Mouse (Mus musculus) hindbrain, embryonic 16.5 days (tissue): Measurements from ENCODE around the gene Zfp382. TPM values are rescaled to one million over a fixed set of nuclear protein-coding genes. Genes with fewer than 3 reads are reported as not detected.
A peak's percentile ranks its signal among the peaks of the same experiment; 100 is the strongest.

ENCODE experiments used
- ATAC-seq: fragments of 200-750 bp; cut with Nextera tagmentation; 2 replicates; pipeline ENCODE4 v1.8.0; 2017; ENCODE audit warnings: moderate TSS enrichment, moderate library complexity
- H3K27ac ChIP-seq: fragments of 300-500 bp; sonication (generic); 2 replicates; pipeline ENCODE4 v1.5.1; 2014; ENCODE audit warnings: low read depth, mild to moderate bottlenecking, control low read depth, low read length, moderate library complexity
- H3K27me3 ChIP-seq: fragments of 300-500 bp; sonication (generic); replicated peaks from 2 replicates; pipeline ENCODE4 v1.6.1; 2014; ENCODE audit warnings: low read length; ENCODE audit not compliant: control insufficient read depth, insufficient read depth
- H3K36me3 ChIP-seq: fragments of 300-500 bp; sonication (generic); 2 replicates; pipeline ENCODE4 v1.6.1; 2014; ENCODE audit warnings: mild to moderate bottlenecking, low read length, moderate library complexity, mixed read lengths; ENCODE audit not compliant: control insufficient read depth, insufficient read depth
- H3K4me1 ChIP-seq: fragments of 300-500 bp; sonication (generic); 2 replicates; pipeline ENCODE4 v1.6.1; 2014; ENCODE audit warnings: low read depth, low read length; ENCODE audit not compliant: control insufficient read depth, insufficient read depth
- H3K4me2 ChIP-seq: fragments of 300-500 bp; sonication (generic); 2 replicates; pipeline ENCODE4 v1.6.1; 2014; ENCODE audit warnings: mild to moderate bottlenecking, low read length, control low read depth, moderate library complexity
- H3K4me3 ChIP-seq: fragments of 300-500 bp; sonication (generic); 2 replicates; pipeline ENCODE4 v1.5.1; 2014; ENCODE audit warnings: mild to moderate bottlenecking, low read length, control low read depth, moderate library complexity
- H3K9ac ChIP-seq: fragments of 300-500 bp; sonication (generic); 2 replicates; pipeline ENCODE4 v1.6.1; 2014; ENCODE audit warnings: low read depth, mild to moderate bottlenecking, control low read depth, low read length, moderate library complexity
- H3K9me3 ChIP-seq: fragments of 300-500 bp; sonication (generic); 2 replicates; pipeline ENCODE4 v1.6.1; 2014; ENCODE audit warnings: mild to moderate bottlenecking, low read length, moderate library complexity; ENCODE audit not compliant: control insufficient read depth
- WGBS: fragments of 180-500 bp; shearing (Covaris S2); extraction: QIAGEN DNeasy Blood & Tissue Kit; methylation state at CpG from one replicate; pipeline ENCODE4 v1.1.7; 2014; 5-methylcytosine and 5-hydroxymethylcytosine counted together
- polyA plus RNA-seq: library from polyadenylated mRNA; unstranded; fragments of >200 nt; fragmentation: Nextera tagmentation; extraction: Ambion mirVana; gene quantifications from 2 replicates; pipeline ENCODE4 v1.2.1, GENCODE M21; 2015

The Zfp382 gene
- 23.7 and 26.9 TPM in 2 replicates for polyA plus RNA-seq

- Histone ChIP-seq H3K4me2 (peak within 1 kb of the TSS; percentile 89), H3K36me3 (peaks cover 2% of the 10 kb centered on the region; the same call in 1 of the 2 replicates), H3K27ac (peak within 1 kb of the TSS; percentile 87), H3K27me3 (no peaks in the 10 kb centered on the region), H3K4me3 (peak within 1 kb of the TSS; percentile 66), H3K9me3 (no peaks in the 10 kb centered on the region), H3K9ac (peak within 1 kb of the TSS; percentile 84), H3K4me1 (peaks cover 8% of the 10 kb centered on the region)
- ATAC-seq, result peak; percentile 98
- under 1% methylated on average over 61 of the region's 61 CpGs for WGBS
Observed at GRCm38 (mm10) chr7:30121308-30122187, at the start of gene Zfp382. Gene Zfp382, plus strand, starts transcription at chr7:30121942.

GRCm38 (mm10) chr7:30072146-30073028 is 49.4 kb upstream of the Zfp382 start, which contains the start of gene Zfp82:
Gene Zfp82, minus strand, starts transcription at chr7:30072900.
- H3K4me3 ChIP-seq, result peak within 1 kb of the TSS; percentile 93
- peaks cover 3% of the 10 kb centered on the region; the same call in 1 of the 2 replicates for H3K4me1 ChIP-seq
- under 1% methylated on average over 50 of the region's 50 CpGs for WGBS
- H3K9me3 ChIP-seq, result no peaks in the 10 kb centered on the region
- peak; percentile 94 for ATAC-seq
- no peaks in the 10 kb centered on the region for H3K27me3 ChIP-seq
- peak within 1 kb of the TSS; percentile 87 for H3K27ac ChIP-seq
- H3K36me3 ChIP-seq, result peaks cover 2% of the 10 kb centered on the region; the same call in 1 of the 2 replicates
- peak within 1 kb of the TSS; percentile 96 for H3K9ac ChIP-seq
- peak within 1 kb of the TSS; percentile 76 for H3K4me2 ChIP-seq

- 93% methylated on average over 9 of the region's 9 CpGs for WGBS
- Histone ChIP-seq H3K4me2 (no peak overlapping the region), H3K9me3 (no peaks in the 10 kb centered on the region), H3K9ac (no peak overlapping the region), H3K36me3 (peaks cover 23% of the 10 kb centered on the region), H3K27me3 (no peaks in the 10 kb centered on the region), H3K4me1 (peaks cover 21% of the 10 kb centered on the region), H3K4me3 (no peak overlapping the region), H3K27ac (no peak overlapping the region)
- no peak for ATAC-seq
Observed at GRCm38 (mm10) chr7:30086524-30086923, 35.2 kb upstream of the Zfp382 start.

DNA sequence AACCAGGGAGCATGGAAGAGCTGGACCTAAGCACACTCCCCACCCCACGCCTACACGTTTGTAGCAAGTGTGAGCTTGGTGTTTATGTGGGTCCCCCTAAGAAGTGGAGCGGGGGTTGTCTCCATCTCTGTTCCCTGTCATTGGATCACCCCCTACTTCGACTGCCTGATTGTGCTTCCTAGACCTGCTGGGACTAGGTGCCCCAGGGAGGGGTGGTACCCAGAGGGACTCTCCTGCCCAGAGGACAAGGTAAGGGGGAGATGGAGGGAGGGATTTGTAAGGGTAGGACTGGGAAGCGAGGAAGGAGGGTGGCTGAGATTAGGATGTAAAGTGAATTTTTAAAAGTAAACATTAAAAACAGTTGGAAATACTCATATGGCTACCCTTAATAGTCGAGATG is 32.3 kb upstream of the Zfp382 start:
- H3K27ac ChIP-seq, result no peak overlapping the region
- H3K9me3 ChIP-seq, result no peaks in the 10 kb centered on the region
- H3K4me2 ChIP-seq, result peak overlapping the region; percentile 72
- peak overlapping the region; percentile 70 for H3K9ac ChIP-seq
- H3K4me3 ChIP-seq, result peak overlapping the region; percentile 62
- peaks cover 27% of the 10 kb centered on the region for H3K4me1 ChIP-seq
- no peak for ATAC-seq
- peaks cover 19% of the 10 kb centered on the region for H3K36me3 ChIP-seq
- no peaks in the 10 kb centered on the region for H3K27me3 ChIP-seq
- 14% methylated on average over 6 of the region's 6 CpGs for WGBS

DNA sequence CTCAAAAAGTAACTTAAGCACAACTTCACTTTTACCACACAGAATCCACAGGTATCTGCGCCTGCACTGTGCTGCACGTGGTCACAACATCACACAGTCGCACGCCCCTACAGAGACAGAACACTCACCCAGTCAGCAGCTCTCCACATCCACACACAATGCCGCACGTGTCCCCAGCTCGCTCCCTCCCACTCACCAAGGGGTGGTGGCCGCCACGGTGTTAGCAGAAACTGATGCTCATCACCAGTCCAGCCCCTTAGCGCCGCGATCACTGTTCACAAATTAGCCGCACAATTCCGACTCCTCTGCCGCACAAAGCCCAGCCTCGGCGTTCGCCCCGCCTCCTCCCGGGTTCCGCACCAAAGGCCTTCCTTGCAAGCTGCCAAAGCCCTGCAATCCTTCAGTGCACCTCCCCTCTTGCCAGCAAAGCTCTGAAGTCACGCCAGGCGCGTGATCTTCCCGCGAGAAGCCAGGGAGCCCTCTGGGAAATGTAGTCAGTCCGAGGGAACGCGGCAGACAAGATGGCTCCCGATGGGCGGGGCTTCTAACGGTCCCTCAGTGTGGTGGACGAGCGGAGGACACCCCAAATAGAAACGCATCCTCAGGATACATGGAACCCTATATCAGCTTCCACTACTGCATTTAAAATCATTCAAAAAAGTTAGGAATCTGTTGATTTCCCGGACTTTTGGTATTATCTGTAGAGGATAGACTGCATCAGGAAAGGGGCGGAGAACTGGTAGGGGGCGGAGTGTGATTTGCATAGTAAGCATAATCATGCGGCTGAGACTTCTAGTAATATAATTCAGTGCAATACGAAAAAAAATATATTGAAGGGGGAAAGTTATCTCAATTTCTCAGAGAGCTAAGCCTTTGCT is 31.4 kb upstream of the Zfp382 start, which contains the start of the genes Gm26920 and Zfp566:
TSS of gene Gm26920 (minus strand) at position 319 of the 878 bp plus-strand sequence.
TSS of gene Zfp566 (minus strand) at position 436 of the 878 bp plus-strand sequence.
- peak within 1 kb of the TSS; percentile 70 for H3K9ac ChIP-seq
- H3K4me2 ChIP-seq, result peak within 1 kb of the TSS; percentile 72
- peak within 1 kb of the TSS; percentile 83 for H3K27ac ChIP-seq
- H3K4me1 ChIP-seq, result peaks cover 28% of the 10 kb centered on the region
- peak within 1 kb of the TSS; percentile 62 for H3K4me3 ChIP-seq
- H3K27me3 ChIP-seq, result no peaks in the 10 kb centered on the region
- WGBS, result under 1% methylated on average over 40 of the region's 40 CpGs
- no peaks in the 10 kb centered on the region for H3K9me3 ChIP-seq
- ATAC-seq, result peak; percentile 93
- peaks cover 12% of the 10 kb centered on the region for H3K36me3 ChIP-seq

DNA sequence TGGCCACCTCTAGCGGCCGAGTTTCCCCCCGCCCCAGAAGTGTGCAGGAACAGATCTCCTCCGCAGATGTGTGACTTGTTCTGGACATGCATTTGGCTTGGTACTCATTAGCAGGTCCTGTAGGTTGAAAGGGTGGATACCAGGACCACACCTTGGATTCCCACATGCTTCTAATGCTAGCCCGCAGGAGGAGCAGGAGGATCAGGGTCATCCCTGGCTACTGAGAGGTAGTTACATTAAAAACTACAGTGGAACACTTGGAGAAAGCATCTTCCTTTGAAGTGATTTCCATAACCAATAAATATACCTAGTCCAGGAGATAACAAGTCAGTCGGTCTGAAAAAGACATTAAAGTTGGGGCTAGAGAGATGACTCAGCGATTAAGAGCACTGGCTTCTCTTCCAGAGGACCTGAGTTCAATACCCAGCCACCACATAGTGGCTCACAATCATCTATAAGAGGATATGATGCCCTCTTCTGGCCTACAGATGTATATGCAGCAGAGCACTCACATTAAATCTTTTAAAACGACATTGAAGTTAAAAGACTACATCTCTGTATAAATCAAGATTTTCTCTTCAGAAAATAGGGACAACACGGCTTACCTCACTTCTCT is 30.7 kb upstream of the Zfp382 start:
- Histone ChIP-seq H3K4me1 (peaks cover 30% of the 10 kb centered on the region), H3K4me2 (peak overlapping the region; percentile 72), H3K9me3 (no peaks in the 10 kb centered on the region), H3K9ac (peak overlapping the region; percentile 70), H3K4me3 (peak overlapping the region; percentile 62), H3K27ac (peak overlapping the region; percentile 83), H3K36me3 (peaks cover 5% of the 10 kb centered on the region; the same call in 1 of the 2 replicates), H3K27me3 (no peaks in the 10 kb centered on the region)
- ATAC-seq, result no peak
- WGBS, result 10% methylated on average over 9 of the region's 9 CpGs

GRCm38 (mm10) chr7:30092666-30093065 is 29.1 kb upstream of the Zfp382 start:
- H3K27ac ChIP-seq, result no peak overlapping the region
- H3K27me3 ChIP-seq, result no peaks in the 10 kb centered on the region
- no peak overlapping the region for H3K9ac ChIP-seq
- WGBS, result 88% methylated on average over 9 of the region's 9 CpGs
- H3K36me3 ChIP-seq, result no peaks in the 10 kb centered on the region
- H3K4me1 ChIP-seq, result peaks cover 30% of the 10 kb centered on the region
- H3K9me3 ChIP-seq, result no peaks in the 10 kb centered on the region
- H3K4me3 ChIP-seq, result no peak overlapping the region
- no peak for ATAC-seq
- H3K4me2 ChIP-seq, result no peak overlapping the region

DNA sequence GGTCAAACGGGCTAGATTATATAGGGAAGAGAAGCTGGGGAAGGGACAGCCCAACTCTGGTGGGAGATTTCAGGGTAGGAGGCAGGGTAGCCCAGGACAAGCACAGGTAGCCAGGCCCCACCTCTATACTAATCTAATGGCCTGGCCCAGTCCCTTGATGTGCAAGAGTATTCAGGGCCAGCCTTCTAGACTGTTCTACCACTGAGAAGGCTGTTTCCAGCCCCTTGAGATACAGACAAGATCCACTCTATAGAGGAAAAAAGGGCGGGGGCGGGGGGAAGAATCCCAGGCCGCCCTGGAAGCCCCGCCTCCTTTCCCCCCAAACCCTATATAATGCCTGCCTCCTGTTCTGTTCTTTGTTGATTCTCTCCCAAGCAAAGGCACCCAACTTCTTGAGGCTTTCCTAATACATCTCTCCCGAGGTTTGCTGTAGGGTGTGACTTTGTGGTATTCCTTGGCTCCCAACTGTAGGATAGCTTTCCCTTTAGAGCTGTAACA is 27.8 kb upstream of the Zfp382 start:
- Histone ChIP-seq H3K36me3 (no peaks in the 10 kb centered on the region), H3K4me2 (peak overlapping the region; percentile 65), H3K9me3 (no peaks in the 10 kb centered on the region), H3K27ac (peak overlapping the region; percentile 96), H3K9ac (peak overlapping the region; percentile 79), H3K4me1 (peaks cover 19% of the 10 kb centered on the region), H3K4me3 (peak overlapping the region; percentile 66), H3K27me3 (no peaks in the 10 kb centered on the region)
- ATAC-seq, result no peak
- 80% methylated on average over 6 of the region's 6 CpGs for WGBS
